Mouse (Mus musculus): ENCODE data around the gene Krt8.

Gene Krt8

GRCm38 (mm10) chr15:101976023-101976422 is 28.3 kb downstream of the Krt8 start:
- DNase-seq (ENCODE audit: low read depth), result no peak

GRCm38 (mm10) chr15:101974083-101974845 is 30.0 kb downstream of the Krt8 start:
- DNase-seq (ENCODE audit: low read depth), result no peak

GRCm38 (mm10) chr15:101973414-101974077 is 30.7 kb downstream of the Krt8 start:
- DNase-seq (ENCODE audit: low read depth), result peak; percentile 86

- no peak for DNase-seq (ENCODE audit: low read depth)
Observed at GRCm38 (mm10) chr15:101970536-101970935, 33.7 kb downstream of the Krt8 start.

- DNase-seq (ENCODE audit: low read depth), result no peak
Observed at GRCm38 (mm10) chr15:101966808-101967207, 37.5 kb downstream of the Krt8 start.

GRCm38 (mm10) chr15:101958891-101959290 is 45.4 kb downstream of the Krt8 start:
- no peak for DNase-seq (ENCODE audit: low read depth)

GRCm38 (mm10) chr15:101954187-101954586 is 50.1 kb downstream of the Krt8 start, which contains the start of gene Krt78:
Gene Krt78 (minus strand): TSS chr15:101954287.
- DNase-seq (ENCODE audit: low read depth), result no peak

- DNase-seq (ENCODE audit: low read depth), result no peak
Observed at GRCm38 (mm10) chr15:101952733-101953474, 51.4 kb downstream of the Krt8 start.
